Mouse (Mus musculus): ENCODE data around the gene Stab1. TPM values are rescaled to one million over a fixed set of nuclear protein-coding genes. Genes with fewer than 3 reads are reported as not detected.
A peak's percentile ranks its signal among the peaks of the same experiment; 100 is the strongest.

The Stab1 gene
- polyA plus RNA-seq, 1 experiment from 2014 or later = 53.6 TPM

DNA sequence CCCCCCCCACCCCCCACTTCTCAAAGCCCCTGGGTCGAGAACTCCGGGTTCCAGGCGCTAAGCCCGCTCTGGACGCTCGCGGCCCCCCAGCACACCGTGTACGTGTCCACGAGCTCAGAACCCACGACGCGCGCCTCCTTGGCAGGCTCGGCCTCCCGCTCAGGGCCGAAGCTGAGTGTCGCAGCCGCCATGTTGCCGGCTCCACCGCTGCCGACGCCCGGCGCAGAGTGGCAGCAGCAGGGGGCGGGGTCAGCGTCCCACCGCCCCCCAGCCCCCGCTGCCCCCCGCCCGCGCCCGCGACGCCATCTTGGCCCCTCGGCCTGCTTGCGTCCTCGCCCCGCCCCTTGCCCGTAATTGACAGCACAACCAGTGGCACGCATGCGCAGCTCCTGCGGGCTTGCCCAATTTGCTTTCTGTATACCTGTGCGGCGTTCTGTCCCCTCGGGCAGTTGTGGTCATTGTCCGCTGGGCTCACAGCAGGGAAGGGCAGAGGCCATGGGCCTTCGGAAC lies 38.1 kb upstream of the Stab1 start:
- H3K9ac ChIP-seq = peak overlapping the region; percentile 94
- peak overlapping the region; percentile 81 for H3K4me2 ChIP-seq
- H3K9me3 ChIP-seq = no peaks in the 10 kb centered on the region
- peak overlapping the region; percentile 87 for H3K4me3 ChIP-seq
- H3K36me3 ChIP-seq = peaks cover 31% of the 10 kb centered on the region
- ATAC-seq (ENCODE audit: borderline replicate concordance, extremely low read depth, low FRiP score, low TSS enrichment) = peak; percentile 77
- peak overlapping the region; percentile 91 for H3K27ac ChIP-seq
- no peaks in the 10 kb centered on the region for H3K27me3 ChIP-seq
- WGBS = 0% methylated on average over 40 of the region's 48 CpGs
- H3K4me1 ChIP-seq = peaks cover 19% of the 10 kb centered on the region

DNA sequence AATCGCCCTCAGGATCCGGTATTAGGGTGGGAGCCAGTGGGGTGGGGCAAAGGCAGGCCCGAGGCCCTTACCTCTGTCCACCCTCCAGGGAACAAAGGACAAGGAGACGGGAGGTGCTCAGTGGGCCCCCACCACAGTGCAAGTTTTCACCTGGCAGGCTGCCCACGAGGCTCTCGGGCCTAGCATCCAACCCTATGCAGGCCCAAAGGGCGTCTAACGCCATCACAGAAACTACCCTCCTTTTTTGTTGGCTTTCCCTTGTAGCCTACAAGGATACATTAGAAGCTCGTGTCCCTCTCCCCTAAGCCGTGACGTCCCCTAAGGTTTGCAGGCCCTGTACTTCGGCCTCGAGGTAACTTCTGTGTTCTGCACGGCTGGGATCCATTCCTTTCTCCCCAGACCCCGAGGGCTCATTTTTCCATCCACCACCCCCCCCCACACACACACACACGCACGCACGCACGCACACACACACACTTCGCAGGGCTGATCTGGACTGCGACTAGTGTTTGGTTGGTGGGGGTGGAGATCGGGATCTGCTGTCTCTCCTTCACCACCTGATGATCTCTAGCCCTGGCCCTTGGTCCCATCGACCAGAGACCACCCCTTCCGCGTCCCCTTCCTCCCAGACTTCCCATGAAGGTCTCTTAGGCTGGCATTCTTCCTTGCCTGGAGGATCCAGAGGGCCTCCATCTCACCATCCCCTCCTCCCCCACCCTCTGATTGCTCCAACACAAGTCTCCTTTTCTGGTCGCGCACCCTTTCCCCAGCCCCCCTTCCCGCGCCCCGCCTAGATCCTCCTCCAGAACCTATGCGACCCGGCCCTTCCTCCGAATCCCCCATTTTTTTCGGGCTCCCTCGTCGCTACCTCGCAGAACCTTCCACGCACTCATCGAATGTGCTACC lies 37.4 kb upstream of the Stab1 start:
- peak overlapping the region; percentile 91 for H3K27ac ChIP-seq
- peak overlapping the region; percentile 81 for H3K4me2 ChIP-seq
- H3K36me3 ChIP-seq = peaks cover 38% of the 10 kb centered on the region
- WGBS = 1% methylated on average over 39 of the region's 39 CpGs
- H3K9ac ChIP-seq = peak overlapping the region; percentile 94
- peaks cover 19% of the 10 kb centered on the region for H3K4me1 ChIP-seq
- H3K4me3 ChIP-seq = peak overlapping the region; percentile 87
- peak; percentile 53 for ATAC-seq (ENCODE audit: borderline replicate concordance, extremely low read depth, low FRiP score, low TSS enrichment)
- H3K9me3 ChIP-seq = no peaks in the 10 kb centered on the region
- no peaks in the 10 kb centered on the region for H3K27me3 ChIP-seq

DNA sequence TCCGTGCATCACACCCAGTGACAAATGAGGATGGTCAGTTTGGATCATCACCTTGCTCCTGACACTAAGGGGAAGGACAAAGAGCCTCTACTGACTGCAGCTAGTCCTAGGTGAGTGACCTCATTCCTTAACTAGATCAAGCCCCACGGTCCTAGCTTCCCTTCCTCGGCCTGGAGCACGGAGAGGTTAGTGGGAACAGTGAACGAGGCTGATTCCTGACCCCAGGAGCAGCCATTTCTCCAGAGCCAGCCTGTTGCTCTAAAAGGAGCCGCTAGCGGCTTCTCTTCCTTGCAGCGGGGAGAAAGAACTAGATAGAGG lies 36.8 kb upstream of the Stab1 start:
- WGBS = 4% methylated on average over 8 of the region's 8 CpGs
- H3K9ac ChIP-seq = peak overlapping the region; percentile 94
- peaks cover 22% of the 10 kb centered on the region for H3K4me1 ChIP-seq
- H3K9me3 ChIP-seq = no peaks in the 10 kb centered on the region
- peak overlapping the region; percentile 91 for H3K27ac ChIP-seq
- no peaks in the 10 kb centered on the region for H3K27me3 ChIP-seq
- no peak for ATAC-seq (ENCODE audit: borderline replicate concordance, extremely low read depth, low FRiP score, low TSS enrichment)
- H3K36me3 ChIP-seq = peaks cover 43% of the 10 kb centered on the region
- peak overlapping the region; percentile 81 for H3K4me2 ChIP-seq
- H3K4me3 ChIP-seq = peak overlapping the region; percentile 87

DNA sequence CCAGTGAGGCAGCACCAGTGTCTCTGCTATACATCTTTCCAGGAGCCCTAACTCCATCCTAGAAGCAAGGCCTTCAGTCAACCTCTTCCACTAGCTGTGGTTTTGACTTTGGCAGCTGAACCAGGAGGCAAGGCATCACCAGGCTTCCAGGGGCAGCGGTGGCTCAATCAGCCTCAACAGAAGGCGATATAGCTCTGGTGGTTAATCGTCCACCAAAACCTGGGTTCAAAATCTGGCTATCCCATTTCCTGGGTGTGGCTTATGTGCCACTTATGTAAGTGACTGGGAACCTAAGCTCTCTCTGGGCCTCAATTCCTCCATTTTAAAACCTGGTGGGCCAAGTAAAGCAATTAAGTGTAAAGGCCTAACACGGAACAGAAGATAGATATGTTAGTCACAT lies 36.4 kb upstream of the Stab1 start:
- H3K4me2 ChIP-seq = peak overlapping the region; percentile 81
- 46% methylated on average over 4 of the region's 4 CpGs for whole genome bisulfite sequencing
- no peaks in the 10 kb centered on the region for H3K9me3 ChIP-seq
- H3K4me3 ChIP-seq = peak overlapping the region; percentile 87
- H3K27me3 ChIP-seq = no peaks in the 10 kb centered on the region
- H3K36me3 ChIP-seq = peaks cover 47% of the 10 kb centered on the region
- ATAC-seq (ENCODE audit: borderline replicate concordance, extremely low read depth, low FRiP score, low TSS enrichment) = no peak
- H3K9ac ChIP-seq = peak overlapping the region; percentile 94
- peak overlapping the region; percentile 91 for H3K27ac ChIP-seq
- peaks cover 24% of the 10 kb centered on the region for H3K4me1 ChIP-seq

DNA sequence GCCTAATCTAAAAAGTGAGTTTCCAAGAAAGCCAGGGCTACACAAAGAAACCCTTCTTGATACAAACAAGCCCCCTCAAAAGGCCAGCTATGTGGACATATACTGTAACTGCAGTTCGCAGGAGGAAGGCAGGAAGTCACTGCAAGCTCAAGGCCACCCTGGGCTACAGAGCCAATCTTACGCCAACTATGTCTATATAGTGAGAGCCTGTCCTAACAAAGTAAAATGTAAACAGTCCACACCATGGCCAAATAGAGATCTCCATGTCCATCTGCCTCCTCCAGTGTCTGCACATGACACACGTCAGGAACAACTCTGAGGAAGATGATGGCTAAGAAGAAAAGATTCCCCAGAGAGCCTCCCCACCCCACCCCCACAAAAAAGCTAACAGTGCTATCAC lies 31.6 kb upstream of the Stab1 start:
- Histone ChIP-seq H3K36me3 (peaks cover 81% of the 10 kb centered on the region), H3K9ac (no peak overlapping the region), H3K9me3 (no peaks in the 10 kb centered on the region), H3K4me1 (peaks cover 55% of the 10 kb centered on the region), H3K4me2 (no peak overlapping the region), H3K27ac (0 out of 2 replicates have a peak overlapping the region, but pooled peaks have one; percentile 16), H3K4me3 (no peak overlapping the region), H3K27me3 (no peaks in the 10 kb centered on the region)
- WGBS = 47% methylated on average over 3 of the region's 3 CpGs
- no peak for ATAC-seq (ENCODE audit: borderline replicate concordance, extremely low read depth, low FRiP score, low TSS enrichment)

DNA sequence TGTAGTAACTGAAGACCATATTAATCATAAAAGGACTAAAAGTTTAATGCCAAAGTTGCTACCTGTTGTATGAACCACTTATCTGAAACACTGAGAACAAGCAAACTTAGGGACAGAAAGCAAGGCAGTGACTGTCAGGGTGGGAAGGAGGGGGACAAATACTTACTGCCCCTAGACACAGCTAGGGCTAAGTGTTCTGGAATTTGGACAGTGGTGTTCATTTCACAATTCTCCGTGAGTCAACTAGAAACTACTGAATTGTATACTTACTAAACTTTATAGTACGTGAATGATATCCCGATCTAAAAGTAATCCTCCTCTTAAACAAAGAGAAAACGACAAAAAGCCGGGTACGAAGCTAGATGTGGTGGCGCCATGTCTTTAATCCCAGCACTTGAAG lies 31.2 kb upstream of the Stab1 start:
- Histone ChIP-seq H3K9me3 (no peaks in the 10 kb centered on the region), H3K4me3 (no peak overlapping the region), H3K4me1 (peaks cover 54% of the 10 kb centered on the region), H3K27ac (no peak overlapping the region), H3K4me2 (no peak overlapping the region), H3K9ac (no peak overlapping the region), H3K36me3 (peaks cover 82% of the 10 kb centered on the region), H3K27me3 (no peaks in the 10 kb centered on the region)
- no peak for ATAC-seq (ENCODE audit: borderline replicate concordance, extremely low read depth, low FRiP score, low TSS enrichment)
- WGBS = 90% methylated on average over 7 of the region's 7 CpGs

DNA sequence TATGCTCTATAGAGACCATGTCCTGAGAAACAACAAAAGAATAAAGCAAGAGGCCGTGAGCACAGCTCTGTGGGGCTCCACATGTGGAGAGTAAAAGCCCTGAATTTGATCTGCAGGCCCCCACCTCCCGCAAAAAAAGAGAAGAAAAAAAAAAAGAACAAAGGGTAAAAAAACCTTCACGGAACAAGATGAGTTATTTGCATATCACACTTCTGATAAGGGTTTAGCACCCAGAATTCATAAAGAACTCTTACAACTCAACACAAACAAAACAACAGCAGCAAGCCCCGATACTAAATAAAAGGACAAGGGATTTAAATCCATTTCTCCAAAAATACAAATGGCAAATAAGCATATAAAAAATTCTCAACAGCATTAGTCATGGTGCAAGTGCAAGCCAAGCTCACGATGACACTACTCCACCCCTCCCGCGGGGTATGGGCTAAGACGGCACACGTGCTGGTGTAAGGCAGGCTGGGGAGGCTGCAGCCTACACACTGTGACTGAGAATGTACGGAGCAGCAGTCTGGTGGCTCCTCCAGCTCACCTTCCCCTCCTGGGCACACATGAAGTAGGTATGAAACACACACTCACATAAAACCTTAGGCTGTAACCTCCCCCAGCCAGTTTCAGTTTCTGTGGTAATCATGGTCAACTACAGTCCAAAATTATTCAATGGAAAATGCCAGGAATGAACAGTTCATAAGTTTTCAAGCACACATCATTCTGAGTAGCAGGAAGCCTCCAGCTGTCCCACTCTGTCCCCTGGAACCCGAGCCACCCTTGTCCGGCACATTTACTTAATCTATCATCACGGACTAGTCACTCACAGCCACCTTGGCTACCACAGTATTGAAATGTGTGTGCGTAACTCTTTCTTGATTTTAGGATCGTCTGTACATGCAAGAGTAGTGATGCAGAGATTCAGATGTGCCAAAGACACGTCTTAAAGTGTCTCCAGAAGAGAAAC lies 29.4 kb upstream of the Stab1 start:
- WGBS = 56% methylated on average over 16 of the region's 16 CpGs
- no peaks in the 10 kb centered on the region for H3K27me3 ChIP-seq
- no peak overlapping the region for H3K4me2 ChIP-seq
- H3K4me1 ChIP-seq = peaks cover 52% of the 10 kb centered on the region
- no peaks in the 10 kb centered on the region for H3K9me3 ChIP-seq
- H3K36me3 ChIP-seq = peaks cover 79% of the 10 kb centered on the region
- peak overlapping the region; percentile 41 for H3K27ac ChIP-seq
- ATAC-seq (ENCODE audit: borderline replicate concordance, extremely low read depth, low FRiP score, low TSS enrichment) = peak; percentile 52; the same call in 1 of the 2 replicates
- H3K9ac ChIP-seq = no peak overlapping the region
- H3K4me3 ChIP-seq = no peak overlapping the region

DNA sequence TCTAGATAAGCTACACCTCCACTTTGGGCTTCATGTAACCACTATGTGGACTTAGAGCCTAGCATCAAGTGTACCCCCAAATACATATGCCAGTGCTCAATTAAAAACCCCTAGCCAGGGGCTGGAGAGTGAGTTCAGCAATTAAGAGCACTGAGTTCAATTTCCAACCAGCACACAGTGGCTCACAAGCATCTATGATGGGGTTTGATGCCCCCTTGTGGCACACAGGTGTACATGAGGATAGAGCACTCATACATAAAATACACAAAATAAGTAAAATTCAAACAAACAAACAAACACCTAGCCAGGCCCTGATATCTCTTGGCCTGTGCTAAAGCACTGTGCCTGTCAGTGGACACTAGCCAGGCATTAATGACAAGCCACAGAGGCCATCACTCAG lies 27.5 kb upstream of the Stab1 start:
- ATAC-seq (ENCODE audit: borderline replicate concordance, extremely low read depth, low FRiP score, low TSS enrichment) = no peak
- peak overlapping the region; percentile 82 for H3K27ac ChIP-seq
- H3K36me3 ChIP-seq = peaks cover 79% of the 10 kb centered on the region
- H3K27me3 ChIP-seq = no peaks in the 10 kb centered on the region
- peaks cover 52% of the 10 kb centered on the region for H3K4me1 ChIP-seq
- no peaks in the 10 kb centered on the region for H3K9me3 ChIP-seq
- no peak overlapping the region for H3K4me3 ChIP-seq
- no peak overlapping the region; the same call in 1 of the 2 replicates for H3K4me2 ChIP-seq
- H3K9ac ChIP-seq = no peak overlapping the region

DNA sequence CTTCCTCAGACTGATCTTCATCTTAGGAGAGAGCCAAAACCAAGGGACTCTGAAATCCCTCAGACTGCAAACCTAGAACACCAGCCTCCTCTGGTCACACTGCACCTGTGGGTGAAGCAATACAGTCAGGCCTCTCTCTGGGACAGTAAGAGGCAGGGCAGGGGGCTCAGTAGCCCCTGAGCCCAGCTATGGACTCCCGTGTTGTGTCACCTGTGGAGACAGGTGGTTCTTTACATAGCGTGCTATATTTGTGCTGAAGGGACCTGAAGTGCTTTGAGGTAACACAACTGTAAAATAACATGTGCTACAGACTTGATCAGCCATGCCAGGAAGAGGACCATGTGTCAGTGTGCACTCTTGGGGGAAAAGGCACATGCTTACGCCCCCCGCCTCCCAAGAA lies 27.1 kb upstream of the Stab1 start:
- Histone ChIP-seq H3K9ac (no peak overlapping the region), H3K9me3 (no peaks in the 10 kb centered on the region), H3K36me3 (peaks cover 80% of the 10 kb centered on the region), H3K27me3 (no peaks in the 10 kb centered on the region), H3K4me3 (no peak overlapping the region), H3K4me2 (peak overlapping the region; percentile 17; the same call in 1 of the 2 replicates), H3K27ac (peak overlapping the region; percentile 82), H3K4me1 (peaks cover 52% of the 10 kb centered on the region)
- ATAC-seq (ENCODE audit: borderline replicate concordance, extremely low read depth, low FRiP score, low TSS enrichment) = peak; percentile 9; the same call in 1 of the 2 replicates
- 86% methylated on average over 4 of the region's 4 CpGs for WGBS

DNA sequence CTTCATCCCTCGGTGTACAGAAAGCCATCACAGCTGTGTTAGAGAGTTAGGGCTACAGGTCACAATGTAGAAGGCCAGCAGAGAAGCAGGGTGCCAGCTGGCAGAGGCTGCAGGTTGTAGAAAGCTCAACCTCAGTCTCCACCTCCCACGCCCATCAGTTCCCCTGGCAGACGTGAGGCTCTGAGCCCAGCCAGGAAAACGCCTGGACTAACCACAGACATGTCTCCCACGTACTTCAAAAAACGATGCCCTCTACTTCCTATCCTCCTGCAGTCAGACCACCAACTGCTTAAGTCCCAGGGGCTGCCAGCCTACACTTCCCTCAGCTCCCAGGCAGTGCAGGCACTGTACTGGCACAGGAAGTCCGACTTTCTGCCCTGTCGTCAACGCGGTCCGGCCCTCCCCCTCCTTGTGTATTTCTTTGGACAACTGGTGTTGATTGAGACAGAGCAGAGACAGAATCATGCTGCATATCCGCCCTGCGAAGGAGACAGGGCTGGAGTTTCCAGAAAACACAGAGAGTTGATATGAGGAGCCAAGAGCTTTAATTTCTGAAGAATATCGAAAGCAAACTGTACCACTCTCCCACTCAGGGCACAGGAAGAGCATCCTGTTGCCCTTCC lies 26.6 kb upstream of the Stab1 start:
- 43% methylated on average over 14 of the region's 14 CpGs for WGBS
- Histone ChIP-seq H3K9me3 (no peaks in the 10 kb centered on the region), H3K4me3 (no peak overlapping the region), H3K9ac (no peak overlapping the region), H3K27me3 (no peaks in the 10 kb centered on the region), H3K27ac (peak overlapping the region; percentile 82), H3K4me1 (peaks cover 48% of the 10 kb centered on the region), H3K4me2 (peak overlapping the region; percentile 17; the same call in 1 of the 2 replicates), H3K36me3 (peaks cover 80% of the 10 kb centered on the region)
- peak; percentile 67; the same call in 1 of the 2 replicates for ATAC-seq (ENCODE audit: borderline replicate concordance, extremely low read depth, low FRiP score, low TSS enrichment)

DNA sequence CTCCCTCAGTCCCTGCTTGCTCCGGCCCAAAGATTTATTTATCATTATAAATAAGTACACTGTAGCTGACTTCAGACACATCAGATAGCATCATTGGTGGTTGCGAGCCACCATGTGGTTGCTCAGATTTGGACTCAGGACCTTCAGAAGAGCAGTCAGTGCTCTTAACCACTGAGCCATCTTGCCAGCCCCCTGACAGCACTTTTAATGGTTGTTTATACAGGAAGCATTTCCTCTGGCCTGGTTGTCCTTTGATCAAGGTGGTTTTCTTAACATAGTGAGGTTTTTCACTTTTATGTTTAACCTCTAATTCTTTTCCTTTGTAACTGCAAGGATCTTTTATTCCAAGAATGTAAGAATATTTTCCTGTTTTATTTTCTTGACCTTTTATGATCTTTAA lies 26.0 kb upstream of the Stab1 start:
- 57% methylated on average over 2 of the region's 2 CpGs for WGBS
- no peaks in the 10 kb centered on the region for H3K9me3 ChIP-seq
- H3K4me3 ChIP-seq = no peak overlapping the region
- no peak for ATAC-seq (ENCODE audit: borderline replicate concordance, extremely low read depth, low FRiP score, low TSS enrichment)
- peak overlapping the region; percentile 55; the same call in 1 of the 2 replicates for H3K27ac ChIP-seq
- peaks cover 83% of the 10 kb centered on the region for H3K36me3 ChIP-seq
- no peaks in the 10 kb centered on the region for H3K27me3 ChIP-seq
- no peak overlapping the region for H3K4me2 ChIP-seq
- peaks cover 45% of the 10 kb centered on the region for H3K4me1 ChIP-seq
- no peak overlapping the region for H3K9ac ChIP-seq
